14 mouse cellular contexts compared by ENCODE assay signal in genomic region chr10:128142165-128142564, GRCm38 (mm10). TPM values are rescaled to one million over a fixed set of nuclear protein-coding genes. Genes with fewer than 3 reads are reported as not detected.
DNase-seq lines count a peak whose midpoint lies in the region; ATAC-seq and TF ChIP-seq lines count a peak whose summit lies in the region.
"Had no signal": no experiment of that assay in that cellular context is flagged by ENCODE, and none has a peak within 500 bp of the region (broad histone marks: within the 10 kb centered on the region; RNA-seq: fewer than 3 reads in every experiment).

No protein-coding gene starts in this region.

- ATAC-seq in hindbrain, embryonic 13.5 days (ENCODE audit: low FRiP score), result no peak
- ATAC-seq: inflammation-experienced regulatory T-cells, adult 6 months had no signal

- TF ChIP-seq POLR2A in MEL (IDR thresholded peaks at IDR 0.05; ENCODE audit: control insufficient read depth in 1 of 2, insufficient read depth in 1 of 2, low read depth in 1 of 2, low read length in 2 of 2, poor library complexity in 1 of 2), result no peak
- no peak for TF ChIP-seq POLR2A in cortical plate, adult 2 months (IDR thresholded peaks at IDR 0.05; ENCODE audit: extremely low read depth, insufficient read depth, low read length)

- 68% methylated on average over 2 of the region's 2 CpGs for WGBS in hindbrain, embryonic 13.5 days
- WGBS in hindbrain, embryonic 10.5 days, result 74% methylated on average over 2 of the region's 2 CpGs

- no peak; the same call in 1 of the 2 replicates for TF ChIP-seq RAD21 in MEL (IDR thresholded peaks at IDR 0.05; ENCODE audit: low read depth, low read length)

- H3K9me3 ChIP-seq in hindbrain, embryonic 13.5 days, result no peaks in the 10 kb centered on the region
- no peaks in the 10 kb centered on the region for H3K9me3 ChIP-seq in hindbrain, embryonic 10.5 days
- no peaks in the 10 kb centered on the region for H3K9me3 ChIP-seq in MEL (replicated peaks; ENCODE audit: insufficient read depth, low read length)
- H3K9me3 ChIP-seq: G1E; heart, embryonic 15.5 days; limb, embryonic 13.5 days; megakaryocyte, embryonic 14.5 days had no signal

- TF ChIP-seq CTCF in MEL (IDR thresholded peaks at IDR 0.05 in 2 of 3, conservative IDR thresholded peaks at IDR 0.05 in 1 of 3; ENCODE audit: control insufficient read depth in 1 of 3, insufficient read depth in 1 of 3, low read depth in 2 of 3, low read length in 3 of 3, poor library complexity in 1 of 3, severe bottlenecking in 1 of 3), result peak in 1 of 3 experiments; percentile 26; a peak in 1 of 6 replicates
- TF ChIP-seq CTCF in cortical plate, adult 2 months (IDR thresholded peaks at IDR 0.05; ENCODE audit: extremely low read depth, insufficient read depth, low read length), result peak; percentile 37; the same call in 1 of the 2 replicates

- TF ChIP-seq EP300 in MEL (IDR thresholded peaks at IDR 0.05; ENCODE audit: low read depth in 1 of 2, low read length in 2 of 2), result no peak

- H3K4me3 ChIP-seq in hindbrain, embryonic 13.5 days, result no peak overlapping the region
- no peak overlapping the region for H3K4me3 ChIP-seq in hindbrain, embryonic 10.5 days
- no peak overlapping the region for H3K4me3 ChIP-seq in MEL (ENCODE audit: control insufficient read depth in 1 of 2, insufficient read depth in 1 of 2, low read depth in 2 of 2, low read length in 2 of 2)
- no peak overlapping the region for H3K4me3 ChIP-seq in cortical plate, adult 2 months (ENCODE audit: insufficient read depth, low read length)
- H3K4me3 ChIP-seq: erythroblast, embryonic 14.5 days; heart, embryonic 15.5 days; limb, embryonic 13.5 days; megakaryocyte, embryonic 14.5 days had no signal

- H3K4me2 ChIP-seq in hindbrain, embryonic 13.5 days, result no peak overlapping the region
- H3K4me2 ChIP-seq: heart, embryonic 15.5 days; limb, embryonic 13.5 days had no signal

- H3K79me2 ChIP-seq in MEL (ENCODE audit: control insufficient read depth, insufficient read depth, low read length, poor library complexity), result no peaks in the 10 kb centered on the region

- no peaks in the 10 kb centered on the region for H3K27me3 ChIP-seq in hindbrain, embryonic 13.5 days
- H3K27me3 ChIP-seq in hindbrain, embryonic 10.5 days (ENCODE audit: insufficient read depth, poor library complexity, severe bottlenecking), result no peaks in the 10 kb centered on the region
- H3K27me3 ChIP-seq in MEL (ENCODE audit: control insufficient read depth in 1 of 2, insufficient read depth in 2 of 2, low read length in 2 of 2), result no peaks in the 10 kb centered on the region
- H3K27me3 ChIP-seq: heart, embryonic 15.5 days; limb, embryonic 13.5 days; megakaryocyte, embryonic 14.5 days had no signal

- H3K9ac ChIP-seq in hindbrain, embryonic 13.5 days, result 0 out of 2 replicates have a peak overlapping the region, but pooled peaks have one; percentile 24
- H3K9ac ChIP-seq in MEL (ENCODE audit: control insufficient read depth, low read depth, low read length, poor library complexity, severe bottlenecking), result no peak overlapping the region
- H3K9ac ChIP-seq: heart, embryonic 15.5 days; limb, embryonic 13.5 days had no signal

- H3K36me3 ChIP-seq in hindbrain, embryonic 13.5 days, result peaks cover 7% of the 10 kb centered on the region; the same call in 1 of the 2 replicates
- H3K36me3 ChIP-seq in hindbrain, embryonic 10.5 days, result peaks cover 83% of the 10 kb centered on the region
- H3K36me3 ChIP-seq in MEL (ENCODE audit: control insufficient read depth in 1 of 2, insufficient read depth in 2 of 2, low read length in 2 of 2), result no peaks in the 10 kb centered on the region

- DNase-seq in hindbrain, embryonic 10.5 days (ENCODE audit: low spot score), result no peak
- DNase-seq in lung, postnatal 10 days, result peak; percentile 32
- no peak for DNase-seq in lung, postnatal 14 days
- DNase-seq in MEL (ENCODE audit: low read depth, low spot score), result no peak
- DNase-seq in ovary, postnatal 36 days (ENCODE audit: low spot score), result no peak
- DNase-seq: thymus, postnatal 25 days had no signal

- H3K27ac ChIP-seq in hindbrain, embryonic 13.5 days, result no peak overlapping the region
- no peak overlapping the region for H3K27ac ChIP-seq in hindbrain, embryonic 10.5 days
- no peak overlapping the region for H3K27ac ChIP-seq in MEL (ENCODE audit: control insufficient read depth, low read depth, low read length)
- H3K27ac ChIP-seq in cortical plate, adult 2 months (ENCODE audit: insufficient read depth, low read length), result no peak overlapping the region
- H3K27ac ChIP-seq: heart, embryonic 15.5 days; limb, embryonic 13.5 days had no signal

- no peaks in the 10 kb centered on the region for H3K4me1 ChIP-seq in hindbrain, embryonic 13.5 days (replicated peaks)
- H3K4me1 ChIP-seq in hindbrain, embryonic 10.5 days (replicated peaks), result no peaks in the 10 kb centered on the region
- no peaks in the 10 kb centered on the region for H3K4me1 ChIP-seq in MEL (ENCODE audit: control insufficient read depth in 1 of 2, insufficient read depth in 2 of 2, low read length in 2 of 2)
- H3K4me1 ChIP-seq in cortical plate, adult 2 months (ENCODE audit: control insufficient read depth, insufficient read depth, low read length), result no peaks in the 10 kb centered on the region
- H3K4me1 ChIP-seq: heart, embryonic 15.5 days; limb, embryonic 13.5 days; megakaryocyte, embryonic 14.5 days had no signal

TF ChIP-seq in MEL, 35 proteins besides CTCF, POLR2A, EP300 and RAD21:
- peak; percentile 41 for TF ChIP-seq SMC3 (IDR thresholded peaks at IDR 0.05; ENCODE audit: low read depth, low read length)
- no peak for TF ChIP-seq TCF12 (IDR thresholded peaks at IDR 0.05; ENCODE audit: low read depth, low read length)

RNA-seq across cellular contexts. Expression of gene Rbms2, which starts 37.9 kb away (rescaled TPM):
- 11.1 and 13.1 TPM in 2 replicates for polyA plus RNA-seq in hindbrain, embryonic 13.5 days (2015; fragmentation: Nextera tagmentation; extraction: Ambion mirVana)
- 25.7 and 28.6 TPM in 2 replicates for polyA plus RNA-seq in hindbrain, embryonic 10.5 days (2016; fragmentation: Nextera tagmentation; extraction: Ambion mirVana)
- total RNA-seq in MEL (2012; rRNA removed), result 5.1 and 5.8 TPM in 2 replicates
- 10 to 100 TPM in 1 of 2 experiments, not detected in 1; 23.5 TPM for polyA plus RNA-seq in MEL (2012; ENCODE audit: insufficient read depth in 1 of 2, insufficient read length in 2 of 2, low read depth in 1 of 2, low replicate concordance in 2 of 2, missing spikeins in 1 of 2)
- 16.5 and 16.9 TPM in 2 replicates for polyA plus RNA-seq in cortical plate, adult 2 months (2012; rRNA removed)

RNA-seq across cellular contexts. Expression of gene Baz2a, which starts 50.8 kb away (rescaled TPM):
- 12.6 and 13.4 TPM in 2 replicates for polyA plus RNA-seq in hindbrain, embryonic 13.5 days (2015; fragmentation: Nextera tagmentation; extraction: Ambion mirVana)
- polyA plus RNA-seq in hindbrain, embryonic 10.5 days (2016; fragmentation: Nextera tagmentation; extraction: Ambion mirVana), result 16.2 and 17.0 TPM in 2 replicates
- 5.5 and 8.2 TPM in 2 replicates for total RNA-seq in MEL (2012; rRNA removed)
- 10 to 100 TPM; 33.8 to 46.0 TPM for polyA plus RNA-seq in MEL (2012; ENCODE audit: insufficient read depth in 1 of 2, insufficient read length in 2 of 2, low read depth in 1 of 2, low replicate concordance in 2 of 2, missing spikeins in 1 of 2)
- polyA plus RNA-seq in cortical plate, adult 2 months (2012; rRNA removed), result 30.2 and 32.1 TPM in 2 replicates

RNA-seq across cellular contexts. Expression of gene Gls2, which starts 52.1 kb away (rescaled TPM):
- 0.75 and 1.3 TPM in 2 replicates for polyA plus RNA-seq in hindbrain, embryonic 13.5 days (2015; fragmentation: Nextera tagmentation; extraction: Ambion mirVana)
- 0.57 and 0.93 TPM in 2 replicates for polyA plus RNA-seq in hindbrain, embryonic 10.5 days (2016; fragmentation: Nextera tagmentation; extraction: Ambion mirVana)
- total RNA-seq in MEL (2012; rRNA removed), result 11.8 and 15.6 TPM in 2 replicates
- polyA plus RNA-seq in MEL (2012; ENCODE audit: insufficient read depth in 1 of 2, insufficient read length in 2 of 2, low read depth in 1 of 2, low replicate concordance in 2 of 2, missing spikeins in 1 of 2), result 10 to 100 TPM in 1 of 2 experiments, not detected in 1; 17.8 TPM
- polyA plus RNA-seq in cortical plate, adult 2 months (2012; rRNA removed), result 54.8 and 59.6 TPM in 2 replicates
- polyA plus RNA-seq: erythroblast, embryonic 14.5 days had no signal

RNA-seq across cellular contexts. Expression of gene Atp5b, which starts 59.1 kb away (rescaled TPM):
- 2,105 and 2,130 TPM in 2 replicates for polyA plus RNA-seq in hindbrain, embryonic 13.5 days (2015; fragmentation: Nextera tagmentation; extraction: Ambion mirVana)
- 2,236 and 2,265 TPM in 2 replicates for polyA plus RNA-seq in hindbrain, embryonic 10.5 days (2016; fragmentation: Nextera tagmentation; extraction: Ambion mirVana)
- 2,164 and 2,193 TPM in 2 replicates for total RNA-seq in MEL (2012; rRNA removed)
- 1,000 to 10,000 TPM in 1 of 2 experiments, 100 to 1,000 TPM in 1; 545 to 2,318 TPM for polyA plus RNA-seq in MEL (2012; ENCODE audit: insufficient read depth in 1 of 2, insufficient read length in 2 of 2, low read depth in 1 of 2, low replicate concordance in 2 of 2, missing spikeins in 1 of 2)
- polyA plus RNA-seq in cortical plate, adult 2 months (2012; rRNA removed), result 1,438 and 1,451 TPM in 2 replicates
